Mouse (Mus musculus) limb, embryonic 14.5 days (tissue): ENCODE data around the gene Arih1. TPM values are rescaled to one million over a fixed set of nuclear protein-coding genes. Genes with fewer than 3 reads are reported as not detected.

Source experiments
- ATAC-seq: fragments of 200-750 bp; cut with Nextera tagmentation; 2 replicates; pipeline ENCODE4 v1.8.0; 2017; ENCODE audit warnings: low read depth, moderate number of reproducible peaks, moderate TSS enrichment; ENCODE audit not compliant: low FRiP score
- DNase-seq: peaks from one replicate; pipeline ENCODE4 v3.0.0-alpha.2; 2015; ENCODE audit warnings: low spot score
- H3K27ac ChIP-seq: fragments of 300-500 bp; sonication (generic); replicated peaks from 2 replicates; pipeline ENCODE4 v1.5.1; 2014; ENCODE audit warnings: low read depth, mild to moderate bottlenecking, low read length, moderate library complexity, mixed read lengths
- H3K27me3 ChIP-seq: fragments of 300-500 bp; sonication (generic); 2 replicates; pipeline ENCODE4 v1.6.1; 2014; ENCODE audit warnings: low read length, mixed read lengths; ENCODE audit not compliant: control insufficient read depth, insufficient read depth
- H3K36me3 ChIP-seq: fragments of 300-500 bp; sonication (generic); 2 replicates; pipeline ENCODE4 v1.6.1; 2014; ENCODE audit warnings: mild to moderate bottlenecking, low read length, moderate library complexity, mixed read lengths; ENCODE audit not compliant: control insufficient read depth, insufficient read depth
- H3K4me1 ChIP-seq: fragments of 300-500 bp; sonication (generic); 2 replicates; pipeline ENCODE4 v1.6.1; 2014; ENCODE audit warnings: antibody characterized with exemption, low read length, mixed read lengths; ENCODE audit not compliant: control insufficient read depth, insufficient read depth
- H3K4me2 ChIP-seq: fragments of 300-500 bp; sonication (generic); replicated peaks from 2 replicates; pipeline ENCODE4 v1.6.1; 2014; ENCODE audit warnings: low read depth, mild to moderate bottlenecking, low read length, moderate library complexity; ENCODE audit not compliant: severe bottlenecking
- H3K4me3 ChIP-seq: fragments of 300-500 bp; sonication (generic); replicated peaks from 2 replicates; pipeline ENCODE4 v1.5.1; 2014; ENCODE audit warnings: low read length
- H3K9ac ChIP-seq: fragments of 300-500 bp; sonication (generic); 2 replicates; pipeline ENCODE4 v1.6.1; 2014; ENCODE audit warnings: mild to moderate bottlenecking, low read depth, low read length, moderate library complexity; ENCODE audit not compliant: severe bottlenecking
- H3K9me3 ChIP-seq: fragments of 300-500 bp; sonication (generic); 2 replicates; pipeline ENCODE4 v1.6.1; 2016; ENCODE audit warnings: low read length; ENCODE audit not compliant: control insufficient read depth
- POLR2A ChIP-seq: fragments of 200-500 bp; IDR thresholded peaks from 2 replicates; pipeline ENCODE4 v1.8.0; 2012; ENCODE audit warnings: inconsistent platforms, mild to moderate bottlenecking, moderate library complexity, borderline replicate concordance; ENCODE audit not compliant: insufficient read depth, insufficient read length; ENCODE audit errors: extremely low read depth
- WGBS: fragments of 180-500 bp; shearing (Covaris S2); extraction: QIAGEN DNeasy Blood & Tissue Kit; methylation state at CpG from one replicate; pipeline ENCODE4 v1.1.7; 2014; 5-methylcytosine and 5-hydroxymethylcytosine counted together
- polyA plus RNA-seq, 2 experiments: library from polyadenylated mRNA; depleted of rRNA in 1 of 2; stranded (reverse) in 1 of 2; unstranded in 1 of 2; fragments of >200 nt; fragmentation: Nextera tagmentation in 1 of 2; extraction: Ambion mirVana in 1 of 2; gene quantifications; 2 replicates each; pipeline versions ENCODE4 v1.2.1 to v1.2.3; 2012 to 2014

The Arih1 gene
- polyA plus RNA-seq, 2 experiments = 16.8 to 48.6 TPM

- Histone ChIP-seq H3K4me3 (no peak overlapping the region), H3K9me3 (no peaks in the 10 kb centered on the region), H3K4me1 (no peaks in the 10 kb centered on the region), H3K9ac (no peak overlapping the region), H3K4me2 (no peak overlapping the region), H3K27ac (no peak overlapping the region), H3K36me3 (peaks cover 12% of the 10 kb centered on the region; the same call in 1 of the 2 replicates), H3K27me3 (no peaks in the 10 kb centered on the region)
- whole genome bisulfite sequencing = 83% methylated on average over 9 of the region's 9 CpGs
- DNase-seq (no peak), ATAC-seq (no peak)
- no peak for TF ChIP-seq POLR2A
These were observed 146.4 kb downstream of the Arih1 start for GRCm38 (mm10) chr9:59340002-59340401.

GRCm38 (mm10) chr9:59339107-59339506 lies 147.3 kb downstream of the Arih1 start:
- DNase-seq (no peak), ATAC-seq (no peak)
- Histone ChIP-seq H3K27me3 (no peaks in the 10 kb centered on the region), H3K4me3 (no peak overlapping the region), H3K9ac (no peak overlapping the region), H3K36me3 (peaks cover 12% of the 10 kb centered on the region; the same call in 1 of the 2 replicates), H3K27ac (no peak overlapping the region), H3K9me3 (no peaks in the 10 kb centered on the region), H3K4me2 (no peak overlapping the region), H3K4me1 (no peaks in the 10 kb centered on the region)
- no peak for TF ChIP-seq POLR2A
- 77% methylated on average over 5 of the region's 5 CpGs for WGBS

GRCm38 (mm10) chr9:59338411-59338810 lies 148.0 kb downstream of the Arih1 start:
- Histone ChIP-seq H3K4me3 (no peak overlapping the region), H3K27ac (no peak overlapping the region), H3K9ac (no peak overlapping the region), H3K9me3 (no peaks in the 10 kb centered on the region), H3K36me3 (peaks cover 14% of the 10 kb centered on the region), H3K4me1 (no peaks in the 10 kb centered on the region), H3K4me2 (no peak overlapping the region), H3K27me3 (no peaks in the 10 kb centered on the region)
- 77% methylated on average over 5 of the region's 5 CpGs for WGBS
- DNase-seq (no peak), ATAC-seq (no peak)
- no peak for TF ChIP-seq POLR2A

Other genes starting within 250 kb of the Arih1 start
- gene Adpgk, start 195.1 kb downstream of the Arih1 start, polyA plus RNA-seq (2012; rRNA removed) = 46.2 and 47.4 TPM in 2 replicates
- 51.2 and 53.0 TPM in 2 replicates for gene Adpgk, start 195.1 kb downstream of the Arih1 start, polyA plus RNA-seq (2014; fragmentation: Nextera tagmentation; extraction: Ambion mirVana)
- 9.1 and 11.3 TPM in 2 replicates for gene Bbs4, start 133.1 kb downstream of the Arih1 start, polyA plus RNA-seq (2012; rRNA removed)
- 15.5 and 17.8 TPM in 2 replicates for gene Bbs4, start 133.1 kb downstream of the Arih1 start, polyA plus RNA-seq (2014; fragmentation: Nextera tagmentation; extraction: Ambion mirVana)
- 82.0 and 110 TPM in 2 replicates for gene Hexa, start 52.9 kb upstream of the Arih1 start, polyA plus RNA-seq (2012; rRNA removed)
- 94.9 and 109 TPM in 2 replicates for gene Hexa, start 52.9 kb upstream of the Arih1 start, polyA plus RNA-seq (2014; fragmentation: Nextera tagmentation; extraction: Ambion mirVana)
- 0.10 TPM in 2 replicates for gene Tmem202, start 53.2 kb upstream of the Arih1 start, polyA plus RNA-seq (2012; rRNA removed)
- not detected in 2 replicates for gene Tmem202, start 53.2 kb upstream of the Arih1 start, polyA plus RNA-seq (2014; fragmentation: Nextera tagmentation; extraction: Ambion mirVana)
- 0.06 and 0.16 TPM in 2 replicates for gene Celf6, start 91.3 kb upstream of the Arih1 start, polyA plus RNA-seq (2012; rRNA removed)
- gene Celf6, start 91.3 kb upstream of the Arih1 start, polyA plus RNA-seq (2014; fragmentation: Nextera tagmentation; extraction: Ambion mirVana) = not detected in 2 replicates
- 55.2 and 57.0 TPM in 2 replicates for gene Parp6, start 130.7 kb upstream of the Arih1 start, polyA plus RNA-seq (2012; rRNA removed)
- gene Parp6, start 130.7 kb upstream of the Arih1 start, polyA plus RNA-seq (2014; fragmentation: Nextera tagmentation; extraction: Ambion mirVana) = 20.3 and 31.1 TPM in 2 replicates
- gene Pkm, start 169.8 kb upstream of the Arih1 start, polyA plus RNA-seq (2012; rRNA removed) = 826 and 988 TPM in 2 replicates
- gene Pkm, start 169.8 kb upstream of the Arih1 start, polyA plus RNA-seq (2014; fragmentation: Nextera tagmentation; extraction: Ambion mirVana) = 1,025 and 1,058 TPM in 2 replicates
- gene Gramd2, start 193.5 kb upstream of the Arih1 start, polyA plus RNA-seq (2012; rRNA removed) = 10.5 and 11.7 TPM in 2 replicates
- gene Gramd2, start 193.5 kb upstream of the Arih1 start, polyA plus RNA-seq (2014; fragmentation: Nextera tagmentation; extraction: Ambion mirVana) = 1.6 and 3.1 TPM in 2 replicates